ENCODE assay signal across 11 mouse cellular contexts in the genomic region with DNA sequence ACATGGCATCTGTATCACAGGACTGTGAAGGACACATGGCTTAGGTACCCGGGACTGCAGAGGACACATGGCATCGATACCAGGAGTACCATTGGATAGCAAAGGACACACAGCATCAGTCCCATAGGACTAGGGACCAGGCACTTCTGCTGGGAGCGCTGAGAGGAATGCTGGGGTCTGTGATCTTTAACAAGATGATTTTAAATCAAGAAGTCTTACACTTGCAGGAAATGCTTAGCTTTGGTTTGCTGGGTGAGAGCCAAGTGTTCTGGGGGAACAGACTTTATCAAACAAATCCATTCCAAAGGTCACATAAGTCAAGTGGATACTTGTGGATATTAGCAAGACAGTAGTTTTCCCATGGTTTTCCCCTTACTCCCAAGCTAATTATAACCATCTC.
DNase-seq lines count a peak whose midpoint lies in the region; ATAC-seq and TF ChIP-seq lines count a peak whose summit lies in the region.
"Had no signal": no experiment of that assay in that cellular context is flagged by ENCODE, and none has a peak within 500 bp of the region (broad histone marks: within the 10 kb centered on the region; RNA-seq: fewer than 3 reads in every experiment).

No protein-coding gene starts in this region.

- no peaks in the 10 kb centered on the region for H3K9me3 ChIP-seq in intestine, embryonic 14.5 days (ENCODE audit: control insufficient read depth, low read length)
- no peaks in the 10 kb centered on the region for H3K9me3 ChIP-seq in intestine, postnatal 0 days (ENCODE audit: control insufficient read depth)
- H3K9me3 ChIP-seq in embryonic facial prominence, embryonic 11.5 days (replicated peaks; ENCODE audit: control insufficient read depth, low read length): no peaks in the 10 kb centered on the region
- H3K9me3 ChIP-seq in intestine, embryonic 16.5 days (ENCODE audit: control insufficient read depth, low read length): no peaks in the 10 kb centered on the region
- H3K9me3 ChIP-seq in midbrain, postnatal 0 days (ENCODE audit: low read length): no peaks in the 10 kb centered on the region
- no peaks in the 10 kb centered on the region for H3K9me3 ChIP-seq in midbrain, embryonic 15.5 days
- H3K9me3 ChIP-seq: forebrain, embryonic 15.5 days had no signal

- peaks cover 10% of the 10 kb centered on the region; the same call in 1 of the 2 replicates for H3K27me3 ChIP-seq in intestine, embryonic 14.5 days (replicated peaks; ENCODE audit: control insufficient read depth, insufficient read depth, low read length)
- no peaks in the 10 kb centered on the region for H3K27me3 ChIP-seq in intestine, postnatal 0 days (replicated peaks; ENCODE audit: control insufficient read depth, insufficient read depth, low read length)
- no peaks in the 10 kb centered on the region for H3K27me3 ChIP-seq in embryonic facial prominence, embryonic 11.5 days (ENCODE audit: control insufficient read depth, insufficient read depth, low read length)
- H3K27me3 ChIP-seq in intestine, embryonic 16.5 days (replicated peaks; ENCODE audit: control insufficient read depth, insufficient read depth, low read length): no peaks in the 10 kb centered on the region
- no peaks in the 10 kb centered on the region for H3K27me3 ChIP-seq in midbrain, postnatal 0 days (ENCODE audit: insufficient read depth, low read length)
- no peaks in the 10 kb centered on the region for H3K27me3 ChIP-seq in midbrain, embryonic 15.5 days (replicated peaks)
- H3K27me3 ChIP-seq: forebrain, embryonic 15.5 days had no signal

- peaks cover 34% of the 10 kb centered on the region for H3K36me3 ChIP-seq in intestine, embryonic 14.5 days (ENCODE audit: control insufficient read depth, insufficient read depth, low read length)
- H3K36me3 ChIP-seq in intestine, postnatal 0 days (ENCODE audit: control insufficient read depth, insufficient read depth): peaks cover 70% of the 10 kb centered on the region
- no peaks in the 10 kb centered on the region; the same call in 1 of the 2 replicates for H3K36me3 ChIP-seq in embryonic facial prominence, embryonic 11.5 days (replicated peaks; ENCODE audit: control insufficient read depth, insufficient read depth, low read depth, low read length)
- H3K36me3 ChIP-seq in intestine, embryonic 16.5 days (ENCODE audit: control insufficient read depth, insufficient read depth, low read length): 0 out of 2 replicates have a peak, but pooled peaks cover 15% of the 10 kb centered on the region
- peaks cover 30% of the 10 kb centered on the region for H3K36me3 ChIP-seq in midbrain, postnatal 0 days (ENCODE audit: insufficient read depth, low read length)
- peaks cover 24% of the 10 kb centered on the region for H3K36me3 ChIP-seq in midbrain, embryonic 15.5 days (replicated peaks)

- no peak for DNase-seq in intestine, embryonic 14.5 days (ENCODE audit: low spot score)
- DNase-seq in embryonic facial prominence, embryonic 11.5 days (ENCODE audit: low spot score): no peak
- peak; percentile 58 to 77 for DNase-seq in kidney, postnatal 4 days
- no peak for DNase-seq in midbrain, postnatal 0 days (ENCODE audit: low spot score)
- no peak for DNase-seq in layer of hippocampus, adult 11-12 months (ENCODE audit: low spot score)
- DNase-seq: liver, postnatal 0 days; thymus, postnatal 36 days had no signal

- TF ChIP-seq CTCF in intestine, postnatal 0 days (IDR thresholded peaks at IDR 0.05; ENCODE audit: low read depth): no peak
- no peak for TF ChIP-seq CTCF in midbrain, postnatal 0 days (IDR thresholded peaks at IDR 0.05)

- 0 out of 2 replicates have a peak overlapping the region, but pooled peaks have one; percentile 27 for H3K27ac ChIP-seq in intestine, embryonic 14.5 days (ENCODE audit: low read depth)
- H3K27ac ChIP-seq in intestine, postnatal 0 days (ENCODE audit: low read depth, low read length): no peak overlapping the region
- H3K27ac ChIP-seq in embryonic facial prominence, embryonic 11.5 days (replicated peaks; ENCODE audit: low read depth, low read length): no peak overlapping the region
- no peak overlapping the region for H3K27ac ChIP-seq in intestine, embryonic 16.5 days (ENCODE audit: low read length)
- no peak overlapping the region for H3K27ac ChIP-seq in midbrain, postnatal 0 days (ENCODE audit: low read depth, low read length)
- no peak overlapping the region for H3K27ac ChIP-seq in midbrain, embryonic 15.5 days
- H3K27ac ChIP-seq: forebrain, embryonic 15.5 days had no signal

- H3K4me3 ChIP-seq in intestine, embryonic 14.5 days (ENCODE audit: low read depth, low read length): no peak overlapping the region
- no peak overlapping the region for H3K4me3 ChIP-seq in intestine, postnatal 0 days (ENCODE audit: low read depth, low read length)
- no peak overlapping the region for H3K4me3 ChIP-seq in embryonic facial prominence, embryonic 11.5 days (ENCODE audit: low read depth, low read length)
- H3K4me3 ChIP-seq in intestine, embryonic 16.5 days (ENCODE audit: low read length): no peak overlapping the region
- H3K4me3 ChIP-seq in midbrain, postnatal 0 days (ENCODE audit: low read depth, low read length): no peak overlapping the region
- no peak overlapping the region for H3K4me3 ChIP-seq in midbrain, embryonic 15.5 days
- H3K4me3 ChIP-seq: forebrain, embryonic 15.5 days had no signal

- ATAC-seq in intestine, embryonic 14.5 days (replicated peaks; ENCODE audit: low FRiP score, low TSS enrichment, low read depth): no peak
- no peak for ATAC-seq in intestine, postnatal 0 days
- ATAC-seq in embryonic facial prominence, embryonic 11.5 days (replicated peaks; ENCODE audit: insufficient number of reproducible peaks, low FRiP score, low TSS enrichment, low read depth): 0 out of 2 replicates have a peak, but pooled peaks have one; percentile 30
- ATAC-seq in intestine, embryonic 16.5 days: 0 out of 2 replicates have a peak, but pooled peaks have one; percentile 9
- ATAC-seq in midbrain, postnatal 0 days (ENCODE audit: low FRiP score): no peak
- no peak for ATAC-seq in midbrain, embryonic 15.5 days (replicated peaks)
- ATAC-seq: forebrain, embryonic 15.5 days; liver, postnatal 0 days had no signal

- peaks cover 31% of the 10 kb centered on the region for H3K4me1 ChIP-seq in intestine, embryonic 14.5 days (replicated peaks; ENCODE audit: control insufficient read depth, insufficient read depth, low read length)
- peaks cover 10% of the 10 kb centered on the region for H3K4me1 ChIP-seq in intestine, postnatal 0 days (replicated peaks; ENCODE audit: control insufficient read depth, insufficient read depth, low read length)
- peaks cover 2% of the 10 kb centered on the region; the same call in 1 of the 2 replicates for H3K4me1 ChIP-seq in embryonic facial prominence, embryonic 11.5 days (ENCODE audit: control insufficient read depth, insufficient read depth, low read length)
- H3K4me1 ChIP-seq in intestine, embryonic 16.5 days (ENCODE audit: control insufficient read depth, insufficient read depth, low read length): peaks cover 23% of the 10 kb centered on the region
- no peaks in the 10 kb centered on the region for H3K4me1 ChIP-seq in midbrain, postnatal 0 days (ENCODE audit: insufficient read depth, low read length)
- H3K4me1 ChIP-seq in midbrain, embryonic 15.5 days: no peaks in the 10 kb centered on the region

- WGBS in intestine, embryonic 14.5 days: 66% methylated on average over 3 of the region's 3 CpGs
- WGBS in intestine, postnatal 0 days: 53% methylated on average over 3 of the region's 3 CpGs
- 83% methylated on average over 3 of the region's 3 CpGs for WGBS in embryonic facial prominence, embryonic 11.5 days
- WGBS in intestine, embryonic 16.5 days: 51% methylated on average over 3 of the region's 3 CpGs
- WGBS in midbrain, postnatal 0 days: 96% methylated on average over 3 of the region's 3 CpGs
- 89% methylated on average over 3 of the region's 3 CpGs for WGBS in midbrain, embryonic 15.5 days

- H3K9ac ChIP-seq in intestine, embryonic 14.5 days (ENCODE audit: low read length): no peak overlapping the region
- no peak overlapping the region for H3K9ac ChIP-seq in intestine, postnatal 0 days (ENCODE audit: low read depth, low read length)
- H3K9ac ChIP-seq in embryonic facial prominence, embryonic 11.5 days (replicated peaks; ENCODE audit: low read length): no peak overlapping the region
- H3K9ac ChIP-seq in intestine, embryonic 16.5 days (ENCODE audit: low read depth, low read length): no peak overlapping the region
- H3K9ac ChIP-seq in midbrain, postnatal 0 days (replicated peaks; ENCODE audit: low read length, poor library complexity, severe bottlenecking): no peak overlapping the region
- no peak overlapping the region for H3K9ac ChIP-seq in midbrain, embryonic 15.5 days
- H3K9ac ChIP-seq: forebrain, embryonic 15.5 days; liver, postnatal 0 days had no signal

- H3K4me2 ChIP-seq in intestine, embryonic 14.5 days (ENCODE audit: low read length): no peak overlapping the region
- H3K4me2 ChIP-seq in intestine, postnatal 0 days (replicated peaks; ENCODE audit: low read depth): no peak overlapping the region
- H3K4me2 ChIP-seq in embryonic facial prominence, embryonic 11.5 days (ENCODE audit: low read depth, low read length): no peak overlapping the region
- H3K4me2 ChIP-seq in intestine, embryonic 16.5 days (ENCODE audit: low read depth, low read length): no peak overlapping the region
- H3K4me2 ChIP-seq in midbrain, postnatal 0 days (ENCODE audit: low read depth, low read length, poor library complexity, severe bottlenecking): no peak overlapping the region
- no peak overlapping the region for H3K4me2 ChIP-seq in midbrain, embryonic 15.5 days
- H3K4me2 ChIP-seq: forebrain, embryonic 15.5 days had no signal

Comparison
In these comparisons a context has a peak if more than half of its experiments do, and no peak if none do; other contexts are left out.
1. ATAC-seq: peak in embryonic facial prominence, embryonic 11.5 days (single experiment) and intestine, embryonic 16.5 days (single experiment); none in intestine, embryonic 14.5 days (single experiment), intestine, postnatal 0 days (single experiment), midbrain, postnatal 0 days (single experiment) and midbrain, embryonic 15.5 days (single experiment).
2. DNase-seq: peak in kidney, postnatal 4 days (2 of 2); none in intestine, embryonic 14.5 days (single experiment), embryonic facial prominence, embryonic 11.5 days (single experiment), midbrain, postnatal 0 days (single experiment) and layer of hippocampus, adult 11-12 months (single experiment).